Mouse (Mus musculus) heart, embryonic 12.5 days (tissue): Measurements from ENCODE around the gene Atp13a2. TPM values are rescaled to one million over a fixed set of nuclear protein-coding genes. Genes with fewer than 3 reads are reported as not detected.

ENCODE experiments used
- ATAC-seq: fragments of 200-750 bp; cut with Nextera tagmentation; 2 replicates; pipeline ENCODE4 v1.8.0; 2017; ENCODE audit warnings: moderate TSS enrichment, moderate library complexity; ENCODE audit not compliant: insufficient number of reproducible peaks, low FRiP score
- H3K27ac ChIP-seq: fragments of 300-500 bp; sonication (generic); 2 replicates; pipeline ENCODE4 v1.5.1; 2016; ENCODE audit warnings: mild to moderate bottlenecking, moderate library complexity; ENCODE audit not compliant: poor library complexity, severe bottlenecking
- H3K27me3 ChIP-seq: fragments of 300-500 bp; sonication (generic); replicated peaks from 2 replicates; pipeline ENCODE4 v1.6.1; 2016; ENCODE audit warnings: mild to moderate bottlenecking, moderate library complexity
- H3K36me3 ChIP-seq: fragments of 300-500 bp; sonication (generic); 2 replicates; pipeline ENCODE4 v1.6.1; 2016; ENCODE audit warnings: mild to moderate bottlenecking, moderate library complexity
- H3K4me1 ChIP-seq: fragments of 300-500 bp; sonication (generic); replicated peaks from 2 replicates; pipeline ENCODE4 v1.6.1; 2016; ENCODE audit warnings: mild to moderate bottlenecking
- H3K4me2 ChIP-seq: fragments of 300-500 bp; sonication (generic); 2 replicates; pipeline ENCODE4 v1.6.1; 2016; ENCODE audit warnings: mild to moderate bottlenecking, moderate library complexity
- H3K4me3 ChIP-seq: fragments of 300-500 bp; sonication (generic); 2 replicates; pipeline ENCODE4 v1.5.1; 2016; ENCODE audit warnings: mild to moderate bottlenecking
- H3K9ac ChIP-seq: fragments of 300-500 bp; sonication (generic); 2 replicates; pipeline ENCODE4 v1.6.1; 2016; ENCODE audit warnings: mild to moderate bottlenecking, moderate library complexity
- H3K9me3 ChIP-seq: fragments of 300-500 bp; sonication (generic); replicated peaks from 2 replicates; pipeline ENCODE4 v1.6.1; 2016; ENCODE audit warnings: mild to moderate bottlenecking, moderate library complexity
- WGBS: fragments of 180-500 bp; shearing (Covaris S2); methylation state at CpG from one replicate; pipeline ENCODE4 v1.1.7; 2016; 5-methylcytosine and 5-hydroxymethylcytosine counted together
- polyA plus RNA-seq: library from polyadenylated mRNA; unstranded; fragments of >200 nt; fragmentation: Nextera tagmentation; extraction: Ambion mirVana; gene quantifications from 2 replicates; pipeline ENCODE4 v1.2.1, GENCODE M21; 2016

The Atp13a2 gene
- polyA plus RNA-seq, 1 experiment from 2014 or later, result 35.6 TPM

DNA sequence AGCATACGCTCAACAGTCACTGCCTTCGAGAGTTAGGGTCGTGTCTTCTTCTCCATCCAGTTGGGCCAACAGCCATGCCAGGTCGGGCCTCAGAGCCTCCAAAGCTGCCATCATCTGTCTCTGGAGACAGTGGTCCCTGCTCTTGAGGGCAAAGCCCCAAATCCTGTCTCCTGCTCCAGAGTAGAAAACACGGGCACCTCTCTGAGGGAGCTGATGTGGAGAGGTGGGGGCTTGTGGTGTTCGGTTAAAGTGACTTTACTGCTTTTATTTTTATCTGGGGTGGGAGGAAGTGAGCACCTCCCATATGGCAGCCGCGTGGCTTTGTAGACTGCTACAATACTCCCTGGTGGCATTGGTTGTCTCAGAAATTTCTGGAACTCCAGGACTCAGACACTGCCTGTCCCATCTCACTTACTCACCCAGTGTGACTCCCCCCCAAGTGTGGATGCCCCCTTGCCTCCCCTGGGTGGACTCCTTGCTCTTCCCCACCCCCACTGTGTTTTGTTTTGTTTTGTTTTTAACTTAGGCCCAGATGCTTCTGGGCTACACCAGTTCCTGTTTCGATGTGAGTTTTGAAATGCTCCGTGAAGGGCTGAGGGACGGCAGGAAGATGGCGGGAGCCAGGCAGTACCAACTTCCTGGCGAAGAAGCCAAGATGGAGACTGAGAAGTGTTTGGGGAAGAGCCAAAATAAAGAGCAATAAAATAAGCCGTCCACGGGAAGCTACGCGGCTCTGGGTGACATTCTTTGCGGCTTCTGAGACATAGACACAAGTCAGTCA is 34.6 kb upstream of the Atp13a2 start:
- H3K4me1 ChIP-seq, result peaks cover 6% of the 10 kb centered on the region
- H3K36me3 ChIP-seq, result no peaks in the 10 kb centered on the region
- ATAC-seq, result no peak
- no peak overlapping the region for H3K4me3 ChIP-seq
- 80% methylated on average over 18 of the region's 18 CpGs for WGBS
- H3K9ac ChIP-seq, result no peak overlapping the region
- no peaks in the 10 kb centered on the region for H3K9me3 ChIP-seq
- no peak overlapping the region for H3K27ac ChIP-seq
- H3K4me2 ChIP-seq, result no peak overlapping the region
- no peaks in the 10 kb centered on the region for H3K27me3 ChIP-seq

DNA sequence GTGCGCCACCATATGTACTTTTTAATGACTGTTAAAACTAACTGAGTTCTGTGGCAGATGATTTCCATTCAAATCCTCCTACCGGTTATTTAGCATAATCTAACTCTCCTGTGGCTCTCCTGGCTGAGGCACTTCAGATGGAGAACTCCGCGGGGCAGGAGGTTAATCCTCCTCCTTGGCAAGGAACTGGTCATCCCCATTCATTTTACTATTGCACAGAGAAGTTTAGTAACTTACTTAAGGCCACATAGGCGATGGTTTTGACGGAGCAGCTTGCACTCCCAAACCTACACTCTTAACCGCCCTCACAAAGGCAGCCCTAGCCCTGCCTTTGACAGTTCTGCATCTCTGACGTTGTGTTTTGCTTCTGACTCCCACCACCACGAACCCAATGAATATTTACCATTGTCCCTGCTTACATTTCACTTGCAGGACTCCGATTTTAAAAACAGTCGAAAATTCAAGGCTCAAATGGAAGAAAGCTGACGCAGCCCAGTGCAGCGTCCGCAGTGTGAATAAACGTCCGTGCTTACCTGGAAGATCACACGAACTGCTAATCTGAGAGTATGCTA is 29.5 kb upstream of the Atp13a2 start:
- Histone ChIP-seq H3K4me2 (peak overlapping the region; percentile 67), H3K36me3 (no peaks in the 10 kb centered on the region), H3K4me1 (peaks cover 21% of the 10 kb centered on the region), H3K27me3 (no peaks in the 10 kb centered on the region), H3K4me3 (peak overlapping the region; percentile 42), H3K27ac (no peak overlapping the region), H3K9ac (peak overlapping the region; percentile 45), H3K9me3 (no peaks in the 10 kb centered on the region)
- WGBS, result 10% methylated on average over 17 of the region's 17 CpGs
- no peak for ATAC-seq

DNA sequence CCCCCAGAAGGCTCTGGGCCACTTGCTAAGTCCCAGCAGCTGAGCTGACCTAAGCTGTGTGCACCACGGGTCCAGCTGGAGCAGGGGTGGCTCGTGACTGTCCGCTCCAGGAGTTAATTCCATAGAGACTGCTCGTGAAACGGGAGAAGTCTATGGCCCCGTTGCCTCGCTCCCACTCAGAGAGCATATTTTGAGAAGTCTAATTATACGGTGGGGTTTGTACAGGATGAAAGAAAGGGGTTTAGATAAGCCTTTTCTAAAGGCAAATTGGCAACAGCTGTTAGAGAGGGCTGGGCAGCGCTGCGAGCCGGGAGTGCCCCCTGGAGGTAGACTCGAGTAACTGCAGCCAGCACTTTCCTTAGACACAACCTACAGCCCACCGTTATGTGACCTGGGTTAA is 28.9 kb upstream of the Atp13a2 start:
- WGBS, result 1% methylated on average over 13 of the region's 13 CpGs
- Histone ChIP-seq H3K27me3 (no peaks in the 10 kb centered on the region), H3K4me2 (peak overlapping the region; percentile 67), H3K4me3 (peak overlapping the region; percentile 42), H3K9me3 (no peaks in the 10 kb centered on the region), H3K36me3 (no peaks in the 10 kb centered on the region), H3K4me1 (peaks cover 26% of the 10 kb centered on the region), H3K9ac (peak overlapping the region; percentile 45), H3K27ac (no peak overlapping the region)
- ATAC-seq, result 0 out of 2 replicates have a peak, but pooled peaks have one; percentile 34

DNA sequence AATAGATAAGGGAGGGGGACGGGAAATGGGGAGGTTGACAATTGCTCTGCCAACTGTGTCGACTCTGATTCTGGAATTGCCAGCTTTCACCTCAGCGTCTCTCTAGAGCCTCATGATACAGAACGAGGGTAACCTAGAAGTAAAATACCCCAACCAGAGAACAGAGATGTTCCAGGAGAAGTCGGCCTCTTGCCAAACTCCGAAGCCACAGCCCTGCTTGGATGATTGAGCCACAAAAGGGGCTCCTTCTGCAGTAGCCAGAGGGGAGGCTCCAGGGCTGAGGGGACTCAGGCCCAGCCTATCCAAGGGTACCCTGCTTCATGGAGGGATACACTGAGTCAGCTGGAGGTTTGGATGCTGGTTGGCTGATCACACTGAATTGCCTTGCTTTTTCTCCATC is 28.4 kb upstream of the Atp13a2 start:
- Histone ChIP-seq H3K27me3 (no peaks in the 10 kb centered on the region), H3K4me3 (no peak overlapping the region), H3K36me3 (no peaks in the 10 kb centered on the region), H3K4me2 (no peak overlapping the region), H3K9me3 (no peaks in the 10 kb centered on the region), H3K4me1 (peaks cover 32% of the 10 kb centered on the region), H3K9ac (no peak overlapping the region), H3K27ac (no peak overlapping the region)
- ATAC-seq, result no peak
- WGBS, result 45% methylated on average over 6 of the region's 6 CpGs

DNA sequence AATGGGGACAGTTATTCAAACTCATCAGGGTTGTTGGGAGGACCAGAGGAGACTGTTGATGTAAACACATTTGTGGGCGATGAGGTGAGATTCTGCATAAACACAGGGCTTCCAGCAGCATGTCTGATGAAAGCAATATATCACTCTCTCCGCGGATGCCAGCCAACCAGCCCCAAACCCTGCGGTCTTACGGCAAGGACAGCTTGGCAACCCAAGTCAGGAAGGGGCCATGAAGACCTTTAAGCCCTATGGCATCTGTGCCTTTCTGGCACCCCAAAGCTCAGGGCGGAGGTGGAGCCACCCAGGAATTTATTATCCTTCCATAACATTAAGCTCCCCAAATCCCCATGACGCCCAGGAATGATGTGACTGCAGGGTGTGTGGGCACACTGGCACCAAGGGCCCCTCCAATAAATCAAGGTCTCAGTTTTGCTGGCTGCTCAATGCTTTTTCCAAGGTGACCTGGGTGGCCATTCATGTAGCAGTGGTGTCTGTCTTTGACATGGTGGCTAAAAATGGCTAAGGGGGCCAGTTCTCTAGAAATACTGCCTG is 27.5 kb upstream of the Atp13a2 start:
- H3K27me3 ChIP-seq, result no peaks in the 10 kb centered on the region
- no peaks in the 10 kb centered on the region for H3K36me3 ChIP-seq
- H3K9me3 ChIP-seq, result no peaks in the 10 kb centered on the region
- no peak overlapping the region for H3K27ac ChIP-seq
- no peak overlapping the region for H3K4me2 ChIP-seq
- no peak overlapping the region for H3K4me3 ChIP-seq
- no peak overlapping the region for H3K9ac ChIP-seq
- no peak for ATAC-seq
- H3K4me1 ChIP-seq, result peaks cover 34% of the 10 kb centered on the region
- WGBS, result 86% methylated on average over 7 of the region's 7 CpGs

DNA sequence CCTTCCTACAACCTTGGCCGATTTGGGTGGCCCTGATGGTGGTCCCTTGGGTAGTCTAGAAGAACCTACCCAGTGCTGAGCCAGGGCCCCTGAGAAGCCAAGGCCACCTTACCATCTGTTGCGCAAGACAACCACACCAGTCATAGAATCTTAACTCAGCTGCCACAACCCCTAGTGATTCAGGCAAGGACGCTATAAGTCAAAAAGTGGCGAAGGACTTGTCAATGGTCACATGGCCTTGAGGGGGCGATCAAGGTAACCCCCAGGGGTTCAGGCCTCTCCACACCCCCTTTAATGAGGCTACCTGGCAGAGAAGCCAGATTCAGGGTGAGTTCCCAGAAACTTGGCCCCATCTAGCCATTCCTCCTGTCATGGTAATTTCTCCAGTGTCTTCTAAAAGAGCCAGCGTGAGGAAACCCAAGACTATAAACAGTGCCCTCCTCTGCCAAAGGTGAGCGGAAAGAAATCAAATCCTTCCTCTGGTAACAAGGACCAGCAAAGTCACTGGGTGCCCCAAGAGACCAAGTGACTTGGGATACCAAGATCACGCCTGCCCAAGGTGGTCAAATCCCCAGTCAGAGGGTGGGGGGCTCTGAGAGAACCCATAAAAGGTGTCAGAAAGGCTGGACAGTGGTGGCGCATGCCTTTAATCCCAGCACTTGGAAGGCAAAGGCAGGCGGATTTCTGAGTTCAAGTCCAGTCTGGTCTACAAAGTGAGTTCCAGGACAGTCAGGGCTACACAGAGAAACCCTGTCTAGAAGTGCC is 26.8 kb upstream of the Atp13a2 start:
- peak overlapping the region; percentile 91 for H3K4me2 ChIP-seq
- 77% methylated on average over 10 of the region's 10 CpGs for WGBS
- H3K9me3 ChIP-seq, result no peaks in the 10 kb centered on the region
- no peaks in the 10 kb centered on the region for H3K36me3 ChIP-seq
- H3K27ac ChIP-seq, result peak overlapping the region; percentile 34; the same call in 1 of the 2 replicates
- no peak for ATAC-seq
- peaks cover 37% of the 10 kb centered on the region for H3K4me1 ChIP-seq
- no peaks in the 10 kb centered on the region for H3K27me3 ChIP-seq
- H3K9ac ChIP-seq, result no peak overlapping the region; the same call in 1 of the 2 replicates
- no peak overlapping the region for H3K4me3 ChIP-seq

DNA sequence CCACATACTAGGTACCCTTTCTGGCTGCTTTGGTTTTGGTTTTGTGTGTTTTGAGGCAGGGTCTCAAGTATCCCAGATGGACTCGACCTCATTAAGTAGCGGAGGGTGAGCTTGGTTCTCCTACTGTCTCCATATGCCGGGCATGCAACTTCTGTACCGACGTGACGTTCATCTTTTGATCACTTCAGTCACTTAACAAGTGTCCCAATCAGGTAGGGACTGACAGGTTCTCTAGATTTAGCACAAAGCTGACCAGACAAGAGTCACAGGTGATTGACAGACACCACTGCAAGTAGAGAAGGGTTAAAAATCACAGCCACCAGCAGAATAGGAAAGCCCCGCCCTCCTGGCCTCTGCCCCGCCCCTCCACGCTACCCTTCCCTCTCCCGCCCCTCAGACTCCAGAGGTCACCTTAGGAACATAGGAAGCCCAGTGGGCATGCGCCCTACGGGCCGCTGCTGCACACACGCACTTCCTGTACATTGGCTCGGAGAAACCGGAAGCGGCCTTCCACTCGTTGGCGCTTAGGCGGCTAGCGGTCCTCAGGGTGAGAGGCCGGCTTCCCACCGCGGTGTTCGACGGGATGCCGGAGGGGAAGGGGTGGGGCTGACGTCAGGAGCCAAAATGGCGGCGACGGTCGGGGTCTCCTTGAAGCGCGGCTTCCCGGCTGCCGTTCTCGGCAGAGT is 25.7 kb upstream of the Atp13a2 start, which contains the start of gene Sdhb:
Sdhb (plus strand) TSS at position 423 of the 686 bp plus-strand sequence.
- Histone ChIP-seq H3K27me3 (no peaks in the 10 kb centered on the region), H3K4me3 (peak within 1 kb of the TSS; percentile 82), H3K9me3 (no peaks in the 10 kb centered on the region), H3K36me3 (0 out of 2 replicates have a peak, but pooled peaks cover under 1% of the 10 kb centered on the region), H3K4me1 (peaks cover 37% of the 10 kb centered on the region), H3K9ac (peak within 1 kb of the TSS; percentile 92), H3K4me2 (peak within 1 kb of the TSS; percentile 91), H3K27ac (peak within 1 kb of the TSS; percentile 85)
- peak; percentile 95 for ATAC-seq
- WGBS, result 3% methylated on average over 37 of the region's 37 CpGs

DNA sequence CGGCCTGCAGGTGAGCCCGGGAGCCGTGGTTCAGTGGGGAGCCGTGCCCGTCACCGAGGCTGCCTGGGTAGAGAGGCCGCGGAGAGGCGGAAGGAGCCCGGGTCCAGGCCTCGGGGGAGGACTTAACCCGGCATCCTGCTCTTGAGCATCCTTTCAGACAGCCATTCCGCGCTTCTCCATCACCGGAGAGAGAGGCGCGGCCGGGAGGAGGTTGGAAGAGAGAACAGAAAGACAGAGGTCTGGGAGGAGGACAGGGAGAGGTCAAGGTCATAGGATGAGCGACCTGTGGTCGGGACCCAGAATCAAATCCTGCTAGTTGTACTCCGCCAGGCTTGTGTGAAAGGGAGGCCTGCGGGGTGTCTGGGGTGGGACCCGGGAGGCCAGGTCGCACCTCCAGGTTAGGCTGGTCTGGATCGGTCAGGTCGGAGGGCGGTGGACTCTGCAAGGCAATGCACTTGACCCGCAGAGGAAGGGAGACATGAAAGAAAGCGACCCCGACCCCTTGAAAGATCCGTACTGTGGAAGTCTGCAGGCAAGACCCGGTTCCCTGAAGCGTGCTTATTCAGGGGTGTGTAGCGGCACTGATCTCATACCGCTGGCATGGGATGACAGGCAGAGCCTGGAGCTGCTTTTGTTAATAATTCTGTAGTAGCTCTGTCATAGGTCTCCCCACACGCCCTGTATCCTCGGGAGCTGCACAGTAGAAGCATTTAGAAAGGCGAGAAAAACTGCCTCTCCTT is 25.0 kb upstream of the Atp13a2 start:
- H3K4me2 ChIP-seq, result peak overlapping the region; percentile 91
- no peaks in the 10 kb centered on the region for H3K27me3 ChIP-seq
- H3K9me3 ChIP-seq, result no peaks in the 10 kb centered on the region
- peaks cover 8% of the 10 kb centered on the region for H3K36me3 ChIP-seq
- H3K4me3 ChIP-seq, result peak overlapping the region; percentile 82
- peak overlapping the region; percentile 85 for H3K27ac ChIP-seq
- under 1% methylated on average over 38 of the region's 38 CpGs for WGBS
- peak; percentile 34; the same call in 1 of the 2 replicates for ATAC-seq
- H3K9ac ChIP-seq, result peak overlapping the region; percentile 92
- H3K4me1 ChIP-seq, result peaks cover 37% of the 10 kb centered on the region

DNA sequence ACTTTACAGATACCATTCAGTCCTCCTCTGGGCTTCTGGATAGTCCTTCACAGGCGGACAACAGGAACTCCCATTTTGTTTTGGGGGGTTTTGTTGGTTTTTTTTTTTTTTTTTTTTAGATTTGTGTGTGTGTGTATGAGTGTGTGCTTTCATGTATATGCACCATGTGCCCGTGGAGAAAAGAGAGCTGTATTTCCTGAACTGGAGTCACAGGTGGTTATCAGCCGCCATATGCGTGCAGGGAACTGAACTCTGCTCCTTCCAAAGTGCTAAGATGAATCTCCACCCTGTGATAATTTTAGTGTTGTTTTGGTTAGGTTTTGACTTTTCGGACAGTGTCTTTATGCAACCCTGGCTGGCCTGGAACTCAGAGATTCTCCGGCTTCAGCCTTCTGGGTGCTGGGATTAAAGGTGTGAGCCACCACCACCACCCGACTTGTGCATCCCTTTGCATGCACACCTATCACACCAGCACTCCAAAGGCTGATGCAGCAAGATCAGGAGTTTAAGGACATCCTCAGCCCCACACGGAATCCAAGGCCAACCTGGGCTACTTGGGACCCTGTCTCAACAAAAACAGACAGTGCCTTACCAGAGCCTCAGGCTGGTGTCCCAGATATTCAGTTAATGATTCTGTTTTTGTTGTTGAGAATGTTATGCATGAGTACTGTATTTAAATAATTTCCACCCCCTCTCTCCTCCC is 24.3 kb upstream of the Atp13a2 start:
- ATAC-seq, result no peak
- Histone ChIP-seq H3K27ac (peak overlapping the region; percentile 85; the same call in 1 of the 2 replicates), H3K4me2 (peak overlapping the region; percentile 91), H3K4me3 (peak overlapping the region; percentile 82), H3K9ac (peak overlapping the region; percentile 92), H3K4me1 (peaks cover 37% of the 10 kb centered on the region), H3K36me3 (peaks cover 14% of the 10 kb centered on the region), H3K9me3 (no peaks in the 10 kb centered on the region), H3K27me3 (no peaks in the 10 kb centered on the region)
- WGBS, result 61% methylated on average over 8 of the region's 8 CpGs
